Mouse (Mus musculus): ENCODE measurements around the gene Scn3b.

Gene Scn3b

DNA sequence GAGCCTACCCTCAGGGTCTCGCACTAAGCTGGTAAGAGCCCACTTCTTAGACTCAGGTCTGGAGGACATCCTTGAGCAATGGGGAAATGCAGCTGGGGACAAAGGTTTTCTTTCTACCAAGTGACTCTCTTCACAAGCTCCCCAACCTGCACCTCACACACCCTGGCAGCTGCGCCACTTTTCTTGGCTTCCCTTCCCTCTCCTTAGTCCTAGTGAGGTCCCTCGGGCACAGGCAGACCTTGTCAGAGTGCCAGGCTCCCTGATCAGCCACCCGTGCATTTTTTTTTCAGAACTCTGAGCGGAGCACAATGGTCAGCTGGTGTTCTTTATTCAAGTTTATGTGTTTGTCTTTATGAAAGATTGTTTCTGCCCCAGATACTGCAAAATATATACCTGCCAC is 67.7 kb downstream of the Scn3b start:
- peak; percentile 74 for DNase-seq (ENCODE audit: low read depth, low spot score)

DNA sequence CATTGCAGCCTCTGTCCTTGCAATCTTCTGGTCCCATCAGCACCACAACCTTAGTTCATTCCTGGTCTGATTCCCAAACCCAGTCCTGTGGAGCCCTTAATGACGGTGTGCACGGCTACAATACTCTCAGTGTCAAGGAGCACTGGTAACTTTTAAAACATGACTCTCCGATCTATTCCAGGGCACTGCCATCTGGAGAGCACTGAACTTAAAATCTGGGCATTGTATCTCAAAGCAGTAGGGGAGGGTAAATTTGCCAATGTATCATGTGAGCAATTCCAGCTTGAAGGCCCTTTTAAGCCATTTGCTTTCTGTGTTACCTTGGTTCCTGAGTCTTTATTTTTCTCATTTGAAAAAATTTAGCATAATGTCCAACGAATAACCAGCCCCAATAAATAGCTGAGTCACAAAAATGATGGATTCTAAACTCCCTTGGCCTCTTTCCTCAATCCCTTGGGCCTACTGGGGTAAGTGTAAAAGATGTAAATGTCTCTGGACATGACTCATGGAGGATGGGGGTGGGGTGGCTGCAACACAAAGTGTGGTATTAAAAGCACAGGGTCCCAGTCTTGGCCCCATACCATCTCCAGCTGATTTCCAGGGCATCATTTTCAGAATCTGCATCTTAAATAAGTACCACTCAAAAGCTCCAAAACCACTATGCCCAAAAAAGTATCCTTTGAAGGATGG is 68.3 kb downstream of the Scn3b start:
- peak; percentile 88 for DNase-seq (ENCODE audit: low read depth, low spot score)

DNA sequence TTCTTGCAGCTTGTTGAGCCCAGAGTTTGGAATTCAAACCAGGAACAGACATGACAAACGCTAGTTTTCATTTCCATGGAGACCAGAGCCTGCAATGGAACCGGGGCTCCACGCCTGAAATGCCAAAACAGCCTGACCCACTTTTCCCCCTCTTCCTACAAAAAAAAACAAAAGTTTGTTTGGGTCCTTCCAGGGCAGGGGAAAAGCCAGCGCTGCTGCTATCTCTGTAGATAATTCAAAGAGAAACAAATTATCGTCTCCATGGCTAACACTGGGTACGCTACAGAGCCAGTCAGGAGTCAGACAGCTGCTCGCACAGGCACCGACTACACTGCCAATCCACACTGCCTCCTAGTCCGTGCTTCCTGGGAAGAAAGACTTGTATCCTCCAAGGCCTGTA is 70.6 kb downstream of the Scn3b start:
- peak; percentile 70 for DNase-seq (ENCODE audit: low read depth, low spot score)

All from brain, adult 2 months (tissue).